8 mouse cellular contexts compared by ENCODE assay signal in the genomic region with DNA sequence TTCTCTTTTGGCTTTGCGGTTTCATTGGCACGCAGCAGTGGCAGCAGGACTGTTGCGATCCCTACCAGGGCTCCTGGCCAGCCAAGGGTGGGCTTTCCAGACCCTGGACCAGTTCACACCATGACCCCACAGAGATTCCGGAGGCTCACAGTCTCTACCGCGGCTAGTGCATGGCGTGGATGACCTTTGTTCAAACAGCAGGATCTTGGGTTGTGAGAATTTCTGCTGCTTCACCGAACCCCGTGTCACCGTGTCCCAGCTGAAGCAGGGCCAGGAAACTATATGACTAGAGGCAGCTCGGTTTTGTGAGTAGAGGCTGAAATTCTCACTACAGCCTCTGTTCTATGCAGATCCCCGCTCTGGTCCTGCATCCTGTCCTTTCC. TPM values are rescaled to one million over a fixed set of nuclear protein-coding genes. Genes with fewer than 3 reads are reported as not detected.
DNase-seq lines count a peak whose midpoint lies in the region; ATAC-seq lines count a peak whose summit lies in the region.

No protein-coding gene starts in this region.

- intact Hi-C loops in heart, postnatal 10 days (cut with DNase I): no loop called here

- no peak overlapping the region for H3K9ac ChIP-seq in stomach, embryonic 14.5 days (replicated peaks; ENCODE audit: low read depth, low read length)

- H3K36me3 ChIP-seq in embryonic facial prominence, embryonic 10.5 days (replicated peaks): no peaks in the 10 kb centered on the region
- no peaks in the 10 kb centered on the region for H3K36me3 ChIP-seq in stomach, embryonic 14.5 days (ENCODE audit: control insufficient read depth, insufficient read depth, low read length)

- peak overlapping the region; percentile 40; the same call in 1 of the 2 replicates for H3K27ac ChIP-seq in embryonic facial prominence, embryonic 10.5 days (replicated peaks)
- peak overlapping the region; percentile 71; the same call in 1 of the 2 replicates for H3K27ac ChIP-seq in stomach, embryonic 14.5 days (ENCODE audit: low read length)

- WGBS in embryonic facial prominence, embryonic 10.5 days: 62% methylated on average over 12 of the region's 12 CpGs
- 77% methylated on average over 12 of the region's 12 CpGs for WGBS in stomach, embryonic 14.5 days

- H3K27me3 ChIP-seq in embryonic facial prominence, embryonic 10.5 days (replicated peaks; ENCODE audit: low read depth, poor library complexity, severe bottlenecking): no peaks in the 10 kb centered on the region
- H3K27me3 ChIP-seq in stomach, embryonic 14.5 days (ENCODE audit: control insufficient read depth, insufficient read depth, low read length): no peaks in the 10 kb centered on the region

- no peak overlapping the region for H3K4me3 ChIP-seq in embryonic facial prominence, embryonic 10.5 days
- no peak overlapping the region for H3K4me3 ChIP-seq in stomach, embryonic 14.5 days (ENCODE audit: low read depth, low read length)

- peaks cover 33% of the 10 kb centered on the region for H3K4me1 ChIP-seq in embryonic facial prominence, embryonic 10.5 days
- 0 out of 2 replicates have a peak, but pooled peaks cover 4% of the 10 kb centered on the region for H3K4me1 ChIP-seq in stomach, embryonic 14.5 days (ENCODE audit: control insufficient read depth, insufficient read depth, low read length)

- peak; percentile 36 to 55 for DNase-seq in layer of hippocampus, postnatal 10 days (ENCODE audit: low spot score in 2 of 2)
- no peak for DNase-seq in layer of hippocampus, adult 9-10 months (ENCODE audit: low spot score)
- no peak for DNase-seq in embryonic facial prominence, embryonic 10.5 days (ENCODE audit: low spot score)
- DNase-seq in heart, postnatal 10 days: peak; percentile 27 to 38
- peak; percentile 60 to 71 for DNase-seq in kidney, postnatal 25 days
- DNase-seq in B cell, adult 2 months: no peak

- H3K4me2 ChIP-seq in stomach, embryonic 14.5 days (replicated peaks; ENCODE audit: low read depth, low read length): no peak overlapping the region

- no peak for ATAC-seq in stomach, embryonic 14.5 days (ENCODE audit: insufficient number of reproducible peaks, insufficient read depth, low FRiP score, low read depth)
- no peak for ATAC-seq in granulocyte monocyte progenitor cell, adult 5-6 weeks (replicated peaks; ENCODE audit: poor library complexity, severe bottlenecking)

- no peaks in the 10 kb centered on the region for H3K9me3 ChIP-seq in embryonic facial prominence, embryonic 10.5 days
- H3K9me3 ChIP-seq in stomach, embryonic 14.5 days (ENCODE audit: control insufficient read depth, low read depth, low read length): no peaks in the 10 kb centered on the region

RNA-seq across cellular contexts. Expression of gene Fmo1, which starts 7.7 kb away (rescaled TPM):
- 10 to 100 TPM; 25.9 to 28.7 TPM for total RNA-seq in layer of hippocampus, postnatal 10 days (2021)
- polyA plus RNA-seq in embryonic facial prominence, embryonic 10.5 days (2016; fragmentation: Nextera tagmentation; extraction: Ambion mirVana): 4.3 and 4.9 TPM in 2 replicates
- total RNA-seq in heart, postnatal 10 days (2021): 10 to 100 TPM; 33.4 to 41.8 TPM
- polyA plus RNA-seq in stomach, embryonic 14.5 days (2014; fragmentation: Nextera tagmentation; extraction: Ambion mirVana): 7.0 and 10.6 TPM in 2 replicates
- not detected in 2 replicates for total RNA-seq in granulocyte monocyte progenitor cell, adult 5-6 weeks (2014; fragmentation: Nextera tagmentation)
- total RNA-seq in granulocyte monocyte progenitor cell, adult 5-6 weeks (2017): 0.10 TPM in 1 of 2 replicates, not detected in the other

RNA-seq across cellular contexts. Expression of gene Fmo2, which starts 39.8 kb away (rescaled TPM):
- under 1 TPM; 0.54 to 0.57 TPM for total RNA-seq in layer of hippocampus, postnatal 10 days (2021)
- not detected in 2 replicates for polyA plus RNA-seq in embryonic facial prominence, embryonic 10.5 days (2016; fragmentation: Nextera tagmentation; extraction: Ambion mirVana)
- total RNA-seq in heart, postnatal 10 days (2021): 1 to 10 TPM; 4.1 to 9.1 TPM
- 1.4 and 2.6 TPM in 2 replicates for polyA plus RNA-seq in stomach, embryonic 14.5 days (2014; fragmentation: Nextera tagmentation; extraction: Ambion mirVana)
- not detected in 2 replicates for total RNA-seq in granulocyte monocyte progenitor cell, adult 5-6 weeks (2014; fragmentation: Nextera tagmentation)
- total RNA-seq in granulocyte monocyte progenitor cell, adult 5-6 weeks (2017): not detected in 2 replicates

RNA-seq across cellular contexts. Expression of gene Fmo4, which starts 45.0 kb away (rescaled TPM):
- under 1 TPM in 1 of 2 experiments, not detected in 1; 0.23 TPM for total RNA-seq in layer of hippocampus, postnatal 10 days (2021)
- polyA plus RNA-seq in embryonic facial prominence, embryonic 10.5 days (2016; fragmentation: Nextera tagmentation; extraction: Ambion mirVana): 0.09 TPM in 1 of 2 replicates, not detected in the other
- total RNA-seq in heart, postnatal 10 days (2021): under 1 TPM in 1 of 2 experiments, not detected in 1; 0.27 TPM
- polyA plus RNA-seq in stomach, embryonic 14.5 days (2014; fragmentation: Nextera tagmentation; extraction: Ambion mirVana): 0.90 TPM in 1 of 2 replicates, not detected in the other
- not detected in 2 replicates for total RNA-seq in granulocyte monocyte progenitor cell, adult 5-6 weeks (2014; fragmentation: Nextera tagmentation)
- total RNA-seq in granulocyte monocyte progenitor cell, adult 5-6 weeks (2017): not detected in 2 replicates

Comparison
In these comparisons a context has a peak if more than half of its experiments do, and no peak if none do; other contexts are left out.
1. DNase-seq: peak in layer of hippocampus, postnatal 10 days (2 of 2), heart, postnatal 10 days (2 of 2) and kidney, postnatal 25 days (2 of 2); none in layer of hippocampus, adult 9-10 months (single experiment), embryonic facial prominence, embryonic 10.5 days (single experiment) and B cell, adult 2 months (0 of 2).
2. RNA of gene Fmo1, which starts 7.7 kb away (total RNA-seq): 33.4 to 41.8 TPM in heart, postnatal 10 days and 25.9 to 28.7 TPM in layer of hippocampus, postnatal 10 days; 0.10 TPM in granulocyte monocyte progenitor cell, adult 5-6 weeks; every median in the first group is over 10 times any median in the second.